Mouse (Mus musculus): ENCODE data around the gene Chd2.

DNA sequence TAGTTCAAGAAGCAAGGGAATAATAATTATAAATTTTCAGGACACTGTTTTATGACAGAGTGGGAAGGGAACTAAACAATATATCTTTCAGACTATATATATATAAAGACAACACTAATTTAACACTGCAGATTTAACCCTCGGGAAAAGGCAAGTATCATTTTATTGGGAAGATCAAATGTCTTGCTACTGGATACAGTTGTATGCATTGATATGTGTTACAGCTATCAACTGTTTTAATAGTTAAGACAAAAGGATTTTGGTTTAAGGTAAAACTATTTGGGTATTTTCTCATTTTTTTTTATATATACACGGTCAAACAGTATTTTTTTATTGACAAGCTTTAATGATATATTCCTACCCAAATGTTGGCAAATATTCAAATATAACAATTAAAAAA, 13.2 kb upstream of the Chd2 start:
- TF ChIP-seq POLR2A (IDR thresholded peaks at IDR 0.05; ENCODE audit: extremely low read depth, insufficient read depth, low read length) (no peak), CTCF (IDR thresholded peaks at IDR 0.05; ENCODE audit: low read depth, low read length) (no peak)

Data from liver, adult 2 months (tissue).